9 mouse cellular contexts compared by ENCODE assay signal in the genomic region with DNA sequence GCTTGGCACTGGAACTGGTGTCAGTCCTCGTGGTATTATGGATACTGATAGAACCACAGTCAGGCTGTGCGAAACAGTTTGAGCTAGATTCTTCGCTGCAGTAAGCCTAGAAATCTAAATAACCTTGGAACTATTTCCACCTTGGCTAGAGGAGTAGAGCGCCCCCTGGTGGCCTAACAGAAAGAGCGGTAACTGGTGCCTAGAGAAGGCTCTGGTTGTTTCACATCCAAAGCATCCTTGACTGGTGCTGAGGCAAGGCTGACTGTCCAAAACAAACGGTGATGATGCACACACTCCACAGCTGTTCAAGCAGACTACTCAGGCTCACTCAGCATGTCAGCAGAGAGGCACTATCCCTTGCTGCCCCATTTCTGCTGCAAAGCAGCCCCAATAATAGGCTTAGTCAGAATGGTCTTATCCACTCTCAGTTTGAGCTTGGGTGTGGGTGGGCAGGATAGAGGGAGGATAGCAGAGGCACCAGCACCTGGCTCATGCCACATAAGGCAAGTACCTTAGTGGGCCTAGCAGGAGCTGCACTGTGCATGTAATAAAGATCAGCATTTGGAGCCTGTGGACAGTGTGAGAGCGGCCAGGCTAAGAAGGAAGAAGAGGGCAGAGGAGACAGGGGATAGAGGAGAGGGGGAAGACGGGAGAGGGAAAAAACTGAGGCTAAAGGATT. TPM values are rescaled to one million over a fixed set of nuclear protein-coding genes. Genes with fewer than 3 reads are reported as not detected.
DNase-seq lines count a peak whose midpoint lies in the region; ATAC-seq lines count a peak whose summit lies in the region.
"Had no signal": no experiment of that assay in that cellular context is flagged by ENCODE, and none has a peak within 500 bp of the region (broad histone marks: within the 10 kb centered on the region; RNA-seq: fewer than 3 reads in every experiment).

No protein-coding gene starts in this region.

- H3K9me3 ChIP-seq in forebrain, embryonic 13.5 days (replicated peaks), result no peaks in the 10 kb centered on the region
- H3K9me3 ChIP-seq in hindbrain, embryonic 15.5 days, result no peaks in the 10 kb centered on the region

- no peak overlapping the region for H3K27ac ChIP-seq in forebrain, embryonic 13.5 days
- no peak overlapping the region for H3K27ac ChIP-seq in hindbrain, embryonic 15.5 days (replicated peaks)
- H3K27ac ChIP-seq: macrophage had no signal

- WGBS in forebrain, embryonic 13.5 days, result 31% methylated on average over 8 of the region's 8 CpGs
- whole genome bisulfite sequencing in hindbrain, embryonic 15.5 days, result 33% methylated on average over 8 of the region's 8 CpGs

- H3K36me3 ChIP-seq in forebrain, embryonic 13.5 days (ENCODE audit: poor library complexity, severe bottlenecking), result peaks cover 30% of the 10 kb centered on the region
- H3K36me3 ChIP-seq in hindbrain, embryonic 15.5 days, result peaks cover 19% of the 10 kb centered on the region

- DNase-seq in MN1 (ENCODE audit: low spot score), result peak; percentile 25
- peak; percentile 64 for DNase-seq in c-Kit-positive CD71-positive TER-119-positive erythroid progenitor cells, embryonic 14.5 days (ENCODE audit: low spot score)
- peak; percentile 66 to 88 for DNase-seq in layer of hippocampus, postnatal 25 days (ENCODE audit: extremely low spot score in 1 of 2, low spot score in 1 of 2)
- DNase-seq in lung, postnatal 25 days (ENCODE audit: low spot score), result peak; percentile 64
- peak; percentile 84 for DNase-seq in retina, postnatal 1 day
- DNase-seq in urinary bladder, postnatal 25 days (ENCODE audit: low spot score), result peak; percentile 76

- H3K27me3 ChIP-seq in forebrain, embryonic 13.5 days, result no peaks in the 10 kb centered on the region
- H3K27me3 ChIP-seq in hindbrain, embryonic 15.5 days, result no peaks in the 10 kb centered on the region

- H3K4me2 ChIP-seq in forebrain, embryonic 13.5 days, result no peak overlapping the region
- no peak overlapping the region for H3K4me2 ChIP-seq in hindbrain, embryonic 15.5 days

- H3K4me3 ChIP-seq in forebrain, embryonic 13.5 days, result no peak overlapping the region
- H3K4me3 ChIP-seq in hindbrain, embryonic 15.5 days, result no peak overlapping the region

- peak; percentile 76 for ATAC-seq in forebrain, embryonic 13.5 days
- peak; percentile 78 for ATAC-seq in hindbrain, embryonic 15.5 days (ENCODE audit: low FRiP score, low read depth)

- H3K9ac ChIP-seq in forebrain, embryonic 13.5 days, result no peak overlapping the region
- H3K9ac ChIP-seq in hindbrain, embryonic 15.5 days, result no peak overlapping the region

- no peaks in the 10 kb centered on the region for H3K4me1 ChIP-seq in forebrain, embryonic 13.5 days
- no peaks in the 10 kb centered on the region for H3K4me1 ChIP-seq in hindbrain, embryonic 15.5 days (replicated peaks)

RNA-seq across cellular contexts. Expression of a gene that starts 23.7 kb away (rescaled TPM):
- 49.7 and 53.6 TPM in 2 replicates for polyA plus RNA-seq in forebrain, embryonic 13.5 days (2015; fragmentation: Nextera tagmentation; extraction: Ambion mirVana)
- polyA plus RNA-seq in hindbrain, embryonic 15.5 days (2015; fragmentation: Nextera tagmentation; extraction: Ambion mirVana), result 35.6 and 39.3 TPM in 2 replicates
- total RNA-seq in layer of hippocampus, postnatal 25 days (2021), result 10 to 100 TPM; 14.1 to 15.1 TPM

RNA-seq across cellular contexts. Expression of a gene that starts 28.0 kb away (rescaled TPM):
- polyA plus RNA-seq in forebrain, embryonic 13.5 days (2015; fragmentation: Nextera tagmentation; extraction: Ambion mirVana), result 41.7 and 42.0 TPM in 2 replicates
- polyA plus RNA-seq in hindbrain, embryonic 15.5 days (2015; fragmentation: Nextera tagmentation; extraction: Ambion mirVana), result 36.4 and 38.3 TPM in 2 replicates
- 10 to 100 TPM; 49.3 TPM for total RNA-seq in layer of hippocampus, postnatal 25 days (2021)

Comparison
In these comparisons a context has a peak if more than half of its experiments do, and no peak if none do; other contexts are left out.
1. DNase-seq: peak in every context shown above with its lines; median percentile 84 in retina, postnatal 1 day; 77 in layer of hippocampus, postnatal 25 days; 76 in urinary bladder, postnatal 25 days; 64 in c-Kit-positive CD71-positive TER-119-positive erythroid progenitor cells, embryonic 14.5 days; 64 in lung, postnatal 25 days; 25 in MN1.